Mouse (Mus musculus) liver, embryonic 11.5 days (tissue): ENCODE results near the gene Lingo2. TPM values are rescaled to one million over a fixed set of nuclear protein-coding genes. Genes with fewer than 3 reads are reported as not detected.

ENCODE experiments used
- ATAC-seq: fragments of 200-750 bp; cut with Nextera tagmentation; replicated peaks from 2 replicates; pipeline ENCODE4 v1.8.0; 2017; ENCODE audit warnings: moderate number of reproducible peaks, mild to moderate bottlenecking, moderate TSS enrichment, moderate library complexity; ENCODE audit not compliant: low FRiP score
- DNase-seq: peaks from one replicate; pipeline ENCODE4 v3.0.0-alpha.2; 2017; ENCODE audit warnings: low spot score
- H3K27ac ChIP-seq: fragments of 300-500 bp; sonication (generic); 2 replicates; pipeline ENCODE4 v1.5.1; 2014; ENCODE audit warnings: mild to moderate bottlenecking, low read depth, low read length, control low read depth
- H3K27me3 ChIP-seq: fragments of 300-500 bp; sonication (generic); replicated peaks from 2 replicates; pipeline ENCODE4 v1.6.1; 2014; ENCODE audit warnings: low read length, mixed read lengths; ENCODE audit not compliant: control insufficient read depth, insufficient read depth
- H3K36me3 ChIP-seq: fragments of 300-500 bp; sonication (generic); 2 replicates; pipeline ENCODE4 v1.6.1; 2014; ENCODE audit warnings: mild to moderate bottlenecking, low read length, moderate library complexity, mixed read lengths; ENCODE audit not compliant: control insufficient read depth, insufficient read depth
- H3K4me1 ChIP-seq: fragments of 300-500 bp; sonication (generic); replicated peaks from 2 replicates; pipeline ENCODE4 v1.6.1; 2014; ENCODE audit warnings: low read length, mixed read lengths; ENCODE audit not compliant: control insufficient read depth, insufficient read depth
- H3K4me2 ChIP-seq: fragments of 300-500 bp; sonication (generic); 2 replicates; pipeline ENCODE4 v1.6.1; 2014; ENCODE audit warnings: mild to moderate bottlenecking, control low read depth, moderate library complexity
- H3K4me3 ChIP-seq: fragments of 300-500 bp; sonication (generic); 2 replicates; pipeline ENCODE4 v1.5.1; 2014; ENCODE audit warnings: low read depth, low read length, control low read depth
- H3K9ac ChIP-seq: fragments of 300-500 bp; sonication (generic); 2 replicates; pipeline ENCODE4 v1.6.1; 2014; ENCODE audit warnings: low read depth, low read length, control low read depth
- H3K9me3 ChIP-seq: fragments of 300-500 bp; sonication (generic); 2 replicates; pipeline ENCODE4 v1.6.1; 2016; ENCODE audit warnings: low read length, inconsistent platforms, mixed read lengths; ENCODE audit not compliant: control insufficient read depth
- WGBS: fragments of 180-500 bp; shearing (Covaris S2); extraction: QIAGEN DNeasy Blood & Tissue Kit; methylation state at CpG from one replicate; pipeline ENCODE4 v1.1.7; 2014; 5-methylcytosine and 5-hydroxymethylcytosine counted together
- polyA plus RNA-seq: library from polyadenylated mRNA; unstranded; fragments of >200 nt; fragmentation: Nextera tagmentation; extraction: Ambion mirVana; gene quantifications from 2 replicates; pipeline ENCODE4 v1.2.1, GENCODE M21; 2014

The Lingo2 gene
- polyA plus RNA-seq, 1 experiment from 2014 or later = 0.18 TPM

GRCm38 (mm10) chr4:35814698-35815097 lies 1136.8 kb downstream of the Lingo2 start:
- DNase-seq = no peak
- no peak for ATAC-seq
- H3K4me1 ChIP-seq = no peaks in the 10 kb centered on the region
- 68% methylated on average over 1 of the region's 1 CpGs for WGBS
- no peaks in the 10 kb centered on the region for H3K36me3 ChIP-seq
- no peak overlapping the region for H3K4me3 ChIP-seq
- no peak overlapping the region for H3K27ac ChIP-seq
- H3K9ac ChIP-seq = no peak overlapping the region
- no peaks in the 10 kb centered on the region for H3K27me3 ChIP-seq
- H3K9me3 ChIP-seq = no peaks in the 10 kb centered on the region
- no peak overlapping the region for H3K4me2 ChIP-seq

- ATAC-seq = no peak
- Histone ChIP-seq H3K9me3 (no peaks in the 10 kb centered on the region), H3K36me3 (no peaks in the 10 kb centered on the region), H3K27ac (no peak overlapping the region), H3K9ac (no peak overlapping the region), H3K27me3 (no peaks in the 10 kb centered on the region), H3K4me1 (no peaks in the 10 kb centered on the region), H3K4me2 (no peak overlapping the region), H3K4me3 (no peak overlapping the region)
- DNase-seq = no peak
- 78% methylated on average over 6 of the region's 6 CpGs for WGBS
Measured at GRCm38 (mm10) chr4:35807497-35808210, 1143.9 kb downstream of the Lingo2 start.

DNA sequence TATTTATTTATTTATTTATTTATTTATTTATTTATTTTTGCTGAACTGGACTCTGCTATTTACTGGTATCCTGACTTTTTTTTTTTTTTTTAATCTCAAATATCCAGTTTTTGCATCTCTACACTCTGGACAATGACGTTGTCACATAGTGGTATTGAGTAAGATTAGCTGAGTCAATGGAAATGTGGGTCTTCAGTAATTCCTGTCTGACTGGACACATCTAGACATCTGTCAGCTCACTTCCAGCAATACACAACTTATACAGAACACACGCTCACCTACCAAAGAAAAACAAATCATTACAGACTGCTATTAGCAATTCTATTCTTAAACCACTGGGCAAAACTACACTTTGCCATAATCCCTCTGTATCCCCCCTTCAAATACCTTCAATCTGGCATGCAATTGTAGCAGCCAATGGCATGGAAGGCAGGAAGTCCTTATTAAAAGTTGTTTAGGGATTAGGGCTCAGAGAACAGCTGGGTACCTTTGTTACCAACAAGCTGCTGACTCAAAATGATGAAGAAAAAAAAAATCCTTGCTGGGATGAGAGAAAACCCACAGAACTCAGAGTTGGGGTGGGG lies 1144.6 kb downstream of the Lingo2 start:
- H3K4me2 ChIP-seq = no peak overlapping the region
- H3K9me3 ChIP-seq = no peaks in the 10 kb centered on the region
- WGBS = 75% methylated on average over 2 of the region's 2 CpGs
- DNase-seq (no peak), ATAC-seq (no peak)
- H3K9ac ChIP-seq = no peak overlapping the region
- no peak overlapping the region for H3K4me3 ChIP-seq
- H3K4me1 ChIP-seq = no peaks in the 10 kb centered on the region
- H3K27ac ChIP-seq = no peak overlapping the region
- H3K27me3 ChIP-seq = no peaks in the 10 kb centered on the region
- H3K36me3 ChIP-seq = no peaks in the 10 kb centered on the region

- Histone ChIP-seq H3K36me3 (no peaks in the 10 kb centered on the region), H3K4me2 (no peak overlapping the region), H3K9ac (no peak overlapping the region), H3K27ac (no peak overlapping the region), H3K27me3 (no peaks in the 10 kb centered on the region), H3K9me3 (no peaks in the 10 kb centered on the region), H3K4me3 (no peak overlapping the region), H3K4me1 (no peaks in the 10 kb centered on the region)
- DNase-seq (no peak), ATAC-seq (no peak)
- WGBS = 63% methylated on average over 5 of the region's 5 CpGs
Measured at GRCm38 (mm10) chr4:35784255-35784921, 1167.2 kb downstream of the Lingo2 start.

- H3K9me3 ChIP-seq = no peaks in the 10 kb centered on the region
- H3K4me2 ChIP-seq = no peak overlapping the region
- no peak overlapping the region for H3K27ac ChIP-seq
- ATAC-seq (no peak), DNase-seq (no peak)
- no peaks in the 10 kb centered on the region for H3K4me1 ChIP-seq
- no peaks in the 10 kb centered on the region for H3K27me3 ChIP-seq
- WGBS = 81% methylated on average over 7 of the region's 7 CpGs
- H3K4me3 ChIP-seq = no peak overlapping the region
- no peak overlapping the region for H3K9ac ChIP-seq
- no peaks in the 10 kb centered on the region for H3K36me3 ChIP-seq
Measured at GRCm38 (mm10) chr4:35770810-35771209, 1180.7 kb downstream of the Lingo2 start.

DNA sequence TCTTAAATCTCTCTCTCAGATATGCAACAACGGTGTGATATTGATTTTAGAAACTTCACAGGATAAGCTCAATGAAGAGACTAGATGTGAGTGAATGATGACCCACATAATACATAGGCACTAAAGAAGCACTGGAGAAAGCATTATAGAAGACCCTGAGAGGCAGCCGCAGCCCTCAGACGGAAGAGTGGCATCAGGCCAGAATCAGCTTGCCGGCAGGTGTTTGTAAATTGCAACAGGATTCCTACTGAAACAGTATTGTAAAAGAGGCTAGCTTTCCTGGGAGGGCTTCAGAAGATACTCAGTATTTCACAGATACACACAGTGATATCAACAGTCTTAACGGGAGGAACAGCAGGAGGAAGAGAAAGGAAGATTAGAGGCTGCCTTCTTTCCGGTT lies 1184.6 kb downstream of the Lingo2 start:
- ATAC-seq (no peak), DNase-seq (no peak)
- Histone ChIP-seq H3K4me1 (no peaks in the 10 kb centered on the region), H3K27ac (no peak overlapping the region), H3K4me2 (no peak overlapping the region), H3K9me3 (no peaks in the 10 kb centered on the region), H3K9ac (no peak overlapping the region), H3K27me3 (no peaks in the 10 kb centered on the region), H3K4me3 (no peak overlapping the region), H3K36me3 (no peaks in the 10 kb centered on the region)
- WGBS = 80% methylated on average over 6 of the region's 6 CpGs

- Histone ChIP-seq H3K4me3 (no peak overlapping the region), H3K4me2 (no peak overlapping the region), H3K9ac (no peak overlapping the region), H3K4me1 (no peaks in the 10 kb centered on the region), H3K9me3 (no peaks in the 10 kb centered on the region), H3K27ac (no peak overlapping the region), H3K27me3 (no peaks in the 10 kb centered on the region), H3K36me3 (no peaks in the 10 kb centered on the region)
- no peak for DNase-seq
- WGBS = 89% methylated on average over 5 of the region's 5 CpGs
- no peak for ATAC-seq
Measured at GRCm38 (mm10) chr4:35761181-35761580, 1190.4 kb downstream of the Lingo2 start.

- DNase-seq (no peak), ATAC-seq (no peak)
- 79% methylated on average over 6 of the region's 6 CpGs for WGBS
- Histone ChIP-seq H3K9me3 (no peaks in the 10 kb centered on the region), H3K4me1 (no peaks in the 10 kb centered on the region), H3K9ac (no peak overlapping the region), H3K27ac (no peak overlapping the region), H3K36me3 (no peaks in the 10 kb centered on the region), H3K4me2 (no peak overlapping the region), H3K27me3 (no peaks in the 10 kb centered on the region), H3K4me3 (no peak overlapping the region)
Measured at GRCm38 (mm10) chr4:35752121-35752860, 1199.3 kb downstream of the Lingo2 start.
